Mouse (Mus musculus) embryo, embryonic 11 days (tissue): ENCODE data around the gene Fam222b.
"Not testable (repeated sequence)": the region's sequence is repeated elsewhere in the genome, so short reads cannot be mapped to it uniquely, and the experiment has no call there.

Experiments
- DNase-seq: peaks from one replicate; pipeline ENCODE4 v3.0.0-alpha.2; 2015

Gene Fam222b

DNA sequence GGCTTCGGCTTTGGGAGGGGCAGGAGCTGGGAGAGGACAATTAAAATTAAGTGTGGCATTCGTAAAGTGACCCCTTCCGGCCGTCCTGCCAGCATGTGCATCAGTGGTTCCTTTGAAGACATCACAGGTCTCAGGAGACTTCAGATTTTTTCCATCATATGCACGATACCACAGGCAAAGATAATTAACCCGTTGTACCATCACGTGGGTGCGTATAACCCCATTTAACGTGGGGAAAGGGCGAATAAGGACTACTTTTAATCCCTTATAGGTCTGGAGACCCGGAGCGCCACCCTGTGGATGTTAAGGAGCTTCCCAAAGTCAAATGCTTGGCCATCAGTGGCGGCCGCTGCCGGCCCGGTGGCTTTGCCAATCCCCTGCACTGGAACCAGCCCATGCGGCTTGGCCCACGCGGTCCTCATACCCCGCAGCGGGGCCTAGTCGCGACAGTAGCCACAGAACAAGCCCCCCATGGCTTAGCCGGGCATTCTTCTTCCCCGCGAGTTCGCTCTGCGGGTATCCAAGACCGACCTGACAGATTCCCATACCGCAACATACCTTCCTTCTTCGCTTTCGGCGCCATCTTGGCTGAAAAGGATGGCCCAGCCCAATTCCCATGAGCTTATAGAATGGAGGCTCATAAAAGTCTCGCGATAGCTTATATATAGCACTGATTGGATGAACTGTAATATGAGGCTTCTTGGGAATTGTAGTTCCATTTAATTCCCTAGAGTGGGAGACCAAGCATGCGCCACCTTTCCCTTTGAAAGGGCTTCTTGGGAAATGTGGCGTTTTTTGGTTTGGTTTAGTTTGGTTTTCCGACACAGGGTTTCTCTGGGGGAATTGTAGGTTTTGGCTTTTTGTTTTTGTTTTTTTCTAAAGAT is 88.7 kb downstream of the Fam222b start, which contains the start of gene Rpl23a:
Rpl23a (minus strand) TSS at position 624 of the 884 bp plus-strand sequence.
- DNase-seq, result peak; percentile 95

DNA sequence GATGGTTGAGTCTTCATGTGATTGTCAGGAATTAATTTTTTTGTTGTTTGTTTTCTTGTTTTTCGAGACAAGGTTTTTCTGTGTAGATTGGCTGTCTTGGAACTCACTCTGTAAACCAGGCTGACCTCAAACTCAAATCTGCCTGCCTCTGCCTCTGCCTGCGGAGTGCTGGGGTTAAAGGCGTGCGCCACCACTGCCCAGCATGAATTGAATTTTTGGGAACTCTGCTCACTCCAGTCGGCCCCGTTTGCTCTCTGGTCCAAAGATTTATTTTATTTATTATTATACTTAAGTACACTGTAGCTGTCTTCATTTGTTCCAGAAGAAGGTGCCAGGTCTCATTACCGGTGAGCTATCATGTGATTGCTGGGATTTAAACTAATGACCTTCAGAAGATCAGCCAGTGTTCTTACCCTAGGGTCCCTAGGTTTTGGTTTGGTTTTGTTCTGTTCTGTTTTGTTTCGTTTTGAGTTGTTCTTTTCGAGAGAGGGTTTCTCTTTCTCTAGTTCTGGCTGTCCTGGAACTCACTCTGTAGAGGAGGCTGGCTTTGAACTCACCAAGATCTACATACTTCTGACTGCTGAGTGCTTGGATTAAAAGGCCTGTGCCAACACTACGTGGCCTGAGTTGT is 89.5 kb downstream of the Fam222b start:
- DNase-seq, result no peak

DNA sequence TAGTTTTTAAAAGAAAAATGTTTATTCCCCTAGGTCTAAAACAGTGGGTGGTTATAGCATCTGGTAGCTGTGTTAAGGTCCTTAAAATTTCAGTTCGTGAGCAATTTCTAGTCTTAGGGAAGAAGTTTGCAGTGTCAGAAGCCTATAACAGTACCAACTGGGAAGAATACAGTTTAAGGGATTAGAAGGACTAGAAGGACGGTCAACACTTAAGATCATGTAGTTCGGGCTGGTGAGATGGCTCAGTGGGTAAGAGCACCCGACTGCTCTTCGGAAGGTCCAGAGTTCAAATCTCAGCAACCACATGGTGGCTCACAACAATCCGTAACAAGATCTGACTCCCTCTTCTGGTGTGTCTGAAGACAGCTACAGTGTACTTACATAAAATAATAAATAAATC is 90.2 kb downstream of the Fam222b start:
- DNase-seq, result not testable (repeated sequence)

DNA sequence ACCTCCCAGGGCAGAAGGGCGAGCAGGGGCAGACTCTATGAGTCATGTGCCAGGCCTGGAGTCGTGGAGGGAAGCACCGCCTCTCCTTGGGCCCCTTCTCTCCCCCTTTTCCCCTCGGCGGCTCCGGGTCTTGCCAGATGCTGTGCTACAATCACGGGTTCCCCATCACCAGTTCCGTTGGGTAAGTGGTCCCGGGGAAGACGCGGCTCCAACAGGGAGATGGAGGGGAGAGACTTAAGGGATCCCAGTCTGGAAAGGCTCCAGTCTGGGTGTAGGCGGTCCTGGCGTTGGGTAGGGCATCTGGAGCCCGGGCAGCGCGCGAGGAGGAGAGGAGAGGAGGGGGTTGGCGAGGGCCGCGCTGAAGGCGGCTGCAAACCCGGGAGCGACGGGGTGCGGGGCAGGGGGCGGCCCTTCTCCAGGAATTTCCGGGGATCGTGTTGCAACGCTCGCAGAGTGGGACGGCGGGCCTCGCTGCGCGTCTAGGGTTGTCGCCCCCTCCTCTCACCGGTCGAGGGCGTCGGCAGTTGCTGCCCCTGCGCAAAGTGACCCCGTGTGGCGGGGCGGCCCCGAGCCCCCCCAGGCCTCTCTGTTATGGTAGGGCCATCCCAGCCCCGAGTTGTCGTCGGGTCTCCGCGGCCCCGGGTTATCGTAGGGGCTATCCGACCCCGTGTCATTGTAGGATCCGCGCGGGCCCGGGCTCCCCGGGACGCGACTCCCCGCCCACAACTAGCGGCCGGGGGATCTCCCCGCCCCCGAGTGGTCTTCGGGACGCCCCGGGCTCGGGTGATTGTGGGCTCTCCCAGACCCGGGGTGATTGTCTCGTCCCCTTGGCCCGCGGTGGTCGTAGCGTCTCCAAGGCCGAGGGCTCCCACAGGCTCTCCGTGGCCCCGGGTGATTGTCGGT is 94.1 kb downstream of the Fam222b start, which contains the start of gene Rab34:
Rab34 (plus strand) TSS at position 100 of the 903 bp plus-strand sequence.
- peak; percentile 93 for DNase-seq

DNA sequence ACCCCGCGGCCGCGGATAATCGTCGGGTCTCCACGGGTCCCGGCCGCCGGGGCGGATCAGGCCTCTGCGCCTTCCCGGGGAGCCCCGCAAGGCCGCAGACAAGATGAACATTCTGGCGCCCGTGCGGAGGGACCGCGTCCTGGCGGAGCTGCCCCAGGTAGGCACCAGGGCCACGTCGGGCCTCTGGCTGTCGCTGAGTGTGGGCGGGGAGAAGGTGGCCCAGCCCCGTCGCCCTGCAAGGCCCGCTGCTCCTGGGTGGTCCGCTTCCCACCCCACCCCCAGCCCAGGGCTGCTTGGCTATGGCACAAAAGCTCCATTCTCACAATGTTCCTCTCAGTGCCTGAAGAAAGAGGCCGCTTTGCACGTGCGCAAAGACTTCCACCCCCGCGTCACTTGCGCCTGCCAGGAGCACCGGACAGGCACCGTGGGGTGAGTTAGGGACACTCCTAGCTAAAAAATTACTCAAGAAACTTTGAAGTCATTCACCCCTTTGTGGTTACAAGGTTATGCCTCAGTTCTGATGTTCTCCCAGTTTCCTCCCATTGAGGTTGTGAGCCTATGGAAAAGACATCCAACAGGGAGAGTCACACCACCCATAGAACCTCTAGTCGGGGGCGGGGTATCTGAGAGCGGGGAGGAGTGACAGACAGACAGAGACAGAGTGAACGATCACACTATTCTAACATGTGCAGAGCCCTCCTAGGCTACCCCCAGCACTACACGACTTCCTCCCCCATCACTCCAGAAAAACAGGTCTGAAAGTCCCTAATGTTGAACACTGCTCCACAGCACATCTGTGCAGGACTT is 95.0 kb downstream of the Fam222b start:
- peak; percentile 94 for DNase-seq

DNA sequence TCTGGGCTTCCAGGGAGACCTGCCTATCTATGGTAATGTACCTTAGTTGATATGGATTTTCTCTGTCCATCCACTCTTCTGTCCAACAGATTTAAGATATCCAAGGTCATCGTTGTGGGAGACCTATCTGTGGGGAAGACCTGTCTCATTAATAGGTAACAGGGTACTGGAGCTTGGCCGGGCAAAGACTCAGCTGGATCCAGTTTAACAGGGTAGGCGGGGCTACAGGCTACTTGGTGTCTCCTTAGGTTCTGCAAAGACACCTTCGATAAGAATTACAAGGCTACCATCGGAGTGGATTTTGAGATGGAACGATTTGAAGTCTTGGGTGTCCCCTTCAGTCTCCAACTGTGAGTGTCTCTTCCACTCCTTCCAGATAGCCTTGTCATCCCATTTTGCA is 95.6 kb downstream of the Fam222b start:
- DNase-seq, result no peak

DNA sequence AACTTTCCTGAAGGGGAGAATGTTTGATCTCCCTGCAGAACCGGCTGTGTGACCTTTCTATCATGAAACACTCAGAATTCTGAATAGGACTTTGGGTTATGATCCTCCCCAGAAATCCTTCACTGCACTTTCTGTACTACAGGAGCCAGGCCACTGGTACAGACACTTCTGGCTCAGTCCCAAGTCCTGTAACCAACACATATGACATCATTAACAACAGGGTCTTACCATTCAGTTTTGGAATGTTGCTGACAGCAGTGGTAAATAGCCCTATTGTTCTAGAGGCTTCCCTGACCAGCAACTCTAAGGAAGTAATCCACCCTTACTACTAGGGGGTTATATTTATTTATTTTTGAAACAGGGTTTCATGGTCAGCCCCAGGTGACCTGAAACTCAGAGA is 98.7 kb downstream of the Fam222b start, which contains the start of gene Proca1:
Proca1 (plus strand) TSS at position 280 of the 400 bp plus-strand sequence.
- no peak for DNase-seq

DNA sequence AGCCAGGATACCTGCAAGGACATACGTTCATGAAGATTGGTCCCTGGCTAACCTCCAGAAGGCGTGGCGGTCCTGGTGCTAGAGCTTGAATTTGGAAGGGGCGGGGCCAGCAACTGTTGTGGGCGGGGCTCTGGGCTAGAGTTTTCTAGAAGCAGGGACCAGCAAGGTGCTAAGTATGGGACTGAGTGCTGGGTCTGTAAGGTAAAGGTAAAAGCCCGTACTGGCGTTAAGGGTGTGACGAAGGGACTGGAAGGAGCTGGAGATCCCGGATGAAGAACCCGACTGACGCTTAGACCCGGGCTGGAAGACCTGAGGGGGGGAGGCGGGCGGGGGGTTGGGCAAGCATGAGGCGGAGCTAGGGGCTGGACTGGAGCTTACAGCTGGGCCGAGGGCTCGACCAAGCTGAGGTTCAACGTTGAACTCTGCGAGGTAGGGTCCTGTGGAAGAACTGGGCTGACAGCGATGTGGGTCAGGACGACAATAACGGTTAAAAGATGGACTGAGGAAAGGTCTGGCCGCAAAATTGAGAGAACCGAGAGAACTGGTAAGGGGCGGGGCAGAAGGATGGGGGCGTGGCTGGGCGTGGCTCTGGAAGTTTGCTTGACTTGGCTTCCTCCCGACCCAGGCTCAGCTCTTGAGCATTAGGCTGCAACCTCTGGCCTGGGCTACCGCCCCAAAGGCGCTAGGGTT is 100.1 kb downstream of the Fam222b start:
- peak; percentile 81 for DNase-seq

DNA sequence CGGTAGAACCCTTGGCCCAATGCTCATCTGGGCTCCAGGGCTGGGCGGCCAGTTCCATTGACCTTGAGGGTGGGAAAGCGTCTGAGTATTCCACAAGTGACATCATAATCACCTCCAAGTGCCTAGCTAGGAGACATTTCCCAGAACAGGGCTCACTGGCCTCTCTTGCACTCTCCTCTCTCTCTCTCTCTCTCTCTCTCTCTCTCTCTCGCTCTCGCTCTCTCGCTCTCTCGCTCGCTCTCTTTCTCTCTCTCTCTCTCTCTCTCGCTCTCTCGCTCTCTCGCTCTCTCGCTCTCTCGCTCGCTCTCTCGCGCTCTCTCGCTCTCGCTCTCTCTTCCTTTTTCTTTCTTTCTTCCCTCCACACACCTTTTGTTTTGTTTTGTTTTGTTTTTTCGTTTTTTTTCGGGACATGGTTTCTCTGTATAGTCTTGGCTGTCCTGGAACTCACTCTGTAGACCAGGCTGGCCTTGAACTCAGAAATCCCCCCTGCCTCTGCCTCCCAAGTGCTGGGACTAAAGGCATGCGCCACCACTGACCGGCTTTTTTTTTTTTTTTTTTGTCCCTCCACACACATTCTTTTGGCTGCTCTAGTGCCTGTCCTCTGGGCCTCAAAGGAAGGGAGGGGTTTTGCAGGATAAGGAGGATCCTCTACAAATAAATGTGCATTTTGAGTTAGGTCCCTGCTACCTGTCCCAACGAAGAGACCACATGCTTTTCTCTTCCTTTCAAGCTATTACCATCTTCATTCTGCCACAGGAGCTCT is 100.8 kb downstream of the Fam222b start:
- DNase-seq, result no peak

DNA sequence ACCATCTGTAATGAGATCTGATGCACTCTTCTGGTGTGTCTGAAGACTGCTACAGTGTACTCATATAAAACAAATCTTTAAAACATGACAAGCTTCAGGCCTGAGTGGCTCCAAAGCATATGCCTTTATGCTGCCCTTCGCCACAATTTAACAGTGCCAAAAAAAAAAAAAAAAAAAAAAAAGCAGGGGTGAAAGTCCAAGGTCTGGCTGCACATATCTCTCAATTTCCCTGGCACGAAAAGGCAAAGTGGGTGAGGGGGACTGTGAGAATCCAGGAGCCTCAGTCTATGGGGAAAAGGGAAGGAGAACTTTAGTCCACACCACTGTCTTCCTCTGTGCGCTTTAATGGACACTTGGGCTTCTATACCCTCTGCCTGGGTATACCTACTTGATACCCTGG is 107.9 kb downstream of the Fam222b start:
- DNase-seq, result no peak

DNA sequence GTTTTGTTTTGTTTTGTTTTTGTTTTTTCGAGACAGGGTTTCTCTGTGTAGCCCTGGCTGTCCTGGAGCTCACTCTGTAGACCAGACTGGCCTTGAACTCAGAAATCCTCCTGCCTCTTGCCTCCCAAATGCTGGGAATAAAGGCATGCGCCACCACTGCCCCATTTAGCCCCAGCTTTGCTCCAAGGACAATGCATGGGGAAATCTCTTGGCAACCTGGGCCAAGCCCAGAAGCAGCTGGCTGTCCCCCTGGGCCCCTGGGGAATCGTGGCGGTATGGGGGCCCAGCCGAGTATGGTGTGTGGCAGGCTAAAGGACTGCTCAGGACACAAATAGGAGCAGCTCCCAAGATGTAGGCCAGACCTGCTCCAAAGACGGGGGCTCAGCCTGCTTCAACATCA is 109.8 kb downstream of the Fam222b start:
- DNase-seq, result no peak

DNA sequence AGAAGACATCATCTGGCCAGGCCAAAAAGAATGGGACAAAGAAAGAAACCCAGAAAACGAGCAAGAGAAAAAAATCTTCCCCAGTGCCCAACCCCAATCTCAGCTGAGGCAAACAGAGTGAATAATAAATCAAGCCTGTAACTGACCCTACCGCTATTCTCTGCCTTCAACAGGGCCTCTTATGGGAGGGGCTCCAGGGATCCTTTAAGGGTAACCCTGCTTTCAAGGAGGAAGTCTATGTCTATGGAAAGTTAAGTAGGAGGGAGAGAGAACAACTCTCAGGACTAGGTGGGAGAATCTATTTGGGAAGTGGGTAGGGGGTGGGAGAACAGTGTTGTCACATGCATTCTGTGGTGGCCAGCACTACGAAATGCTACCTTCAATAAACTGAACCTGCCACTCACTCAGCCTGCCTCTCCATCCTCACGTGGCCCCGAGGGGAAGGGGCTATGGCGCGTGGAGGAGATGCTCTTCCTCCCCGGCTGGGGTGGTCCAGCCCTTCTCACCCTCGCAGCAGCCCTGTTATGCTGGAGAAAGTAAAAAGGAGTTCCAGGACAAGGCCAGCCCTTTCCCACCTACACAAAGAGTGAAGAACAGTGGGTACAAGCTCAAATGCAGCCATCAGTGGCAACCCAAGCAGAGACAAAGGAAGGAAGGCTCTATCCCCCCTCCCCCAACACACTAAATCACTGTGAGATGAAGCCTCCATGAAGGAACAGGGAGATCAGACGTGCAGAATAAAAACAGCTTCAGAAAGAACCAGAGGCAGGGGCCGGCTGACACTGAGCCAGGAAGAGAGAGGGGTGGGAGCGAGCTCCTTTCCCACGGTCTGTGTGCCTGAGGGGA is 111.1 kb downstream of the Fam222b start:
- peak; percentile 26 for DNase-seq
